Mouse (Mus musculus) c-Kit-positive CD71-negative TER-119-negative erythroid progenitor cells, embryonic 14.5 days (primary cell): ENCODE results near the gene Hnrnpl.
A peak's percentile ranks its signal among the peaks of the same experiment; 100 is the strongest.

Experiments used
- DNase-seq: peaks from one replicate; pipeline ENCODE4 v3.0.0-alpha.2; 2013; ENCODE audit warnings: low read depth

The Hnrnpl gene

DNA sequence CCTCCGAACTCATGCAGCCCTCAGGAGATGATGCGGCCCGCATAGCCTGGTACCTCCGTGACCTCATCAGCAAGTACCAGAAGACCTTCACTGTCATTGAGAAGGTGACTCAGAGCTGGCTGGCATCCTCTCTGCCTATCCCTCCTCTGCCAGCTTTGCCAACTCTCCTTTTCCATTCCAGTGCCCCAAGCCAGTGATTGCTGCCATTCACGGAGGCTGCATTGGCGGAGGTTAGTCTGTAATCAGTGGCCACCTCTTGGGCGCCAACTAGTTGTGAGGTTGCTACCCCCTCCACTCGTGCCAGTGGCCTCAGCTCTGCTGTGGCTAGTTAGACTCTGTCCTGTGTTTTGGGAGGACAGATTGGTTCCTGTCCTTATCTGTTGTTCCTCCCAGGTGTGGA lies 21.5 kb downstream of the Hnrnpl start:
- no peak for DNase-seq

DNA sequence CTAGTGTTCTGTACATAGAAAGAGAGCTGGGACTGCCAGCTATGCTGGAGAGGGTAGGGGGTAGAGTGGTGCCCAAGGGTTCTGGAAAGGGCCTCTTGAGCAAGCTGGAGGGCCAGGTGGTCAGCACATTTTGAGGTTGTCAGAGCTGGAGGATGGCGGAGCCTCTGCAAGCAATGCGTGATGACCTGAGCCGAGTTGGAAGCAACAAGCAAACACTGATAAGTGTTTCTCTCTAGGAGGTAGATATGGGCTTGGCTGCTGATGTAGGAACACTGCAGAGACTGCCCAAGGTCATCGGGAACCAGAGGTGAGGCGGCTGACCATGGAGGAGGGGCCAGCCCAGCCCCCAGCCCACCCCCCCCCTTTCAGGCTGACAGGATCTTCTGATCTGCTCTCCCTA lies 22.6 kb downstream of the Hnrnpl start:
- DNase-seq = no peak

DNA sequence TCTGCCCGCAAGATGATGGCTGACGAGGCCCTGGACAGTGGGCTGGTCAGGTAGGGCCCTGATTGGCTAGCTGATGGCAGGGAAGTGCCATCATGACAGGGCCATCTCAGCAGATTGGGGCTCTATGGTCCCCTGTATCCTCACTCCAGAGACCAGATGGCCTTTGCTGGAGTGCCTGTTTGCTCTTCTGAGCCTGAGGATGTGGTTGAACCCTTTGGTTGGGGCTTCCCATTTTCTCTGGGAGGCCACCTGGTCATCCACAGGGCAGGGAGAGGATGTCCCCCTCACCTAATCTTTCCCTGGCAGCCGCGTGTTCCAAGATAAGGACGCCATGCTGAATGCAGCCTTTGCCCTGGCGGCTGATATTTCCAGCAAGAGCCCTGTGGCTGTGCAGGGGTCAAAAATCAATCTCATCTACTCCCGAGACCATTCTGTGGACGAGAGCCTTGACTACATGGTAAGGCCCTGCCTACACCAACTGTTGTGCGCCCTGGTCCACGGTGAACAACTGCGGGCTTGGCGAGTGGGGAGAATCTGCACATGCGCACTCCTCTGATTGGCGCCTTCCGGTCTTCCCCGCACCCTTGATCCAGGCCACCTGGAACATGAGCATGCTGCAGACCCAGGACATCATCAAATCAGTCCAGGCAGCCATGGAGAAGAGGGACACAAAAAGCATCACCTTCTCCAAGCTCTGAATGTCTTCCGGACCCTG lies 23.2 kb downstream of the Hnrnpl start:
- no peak for DNase-seq

DNA sequence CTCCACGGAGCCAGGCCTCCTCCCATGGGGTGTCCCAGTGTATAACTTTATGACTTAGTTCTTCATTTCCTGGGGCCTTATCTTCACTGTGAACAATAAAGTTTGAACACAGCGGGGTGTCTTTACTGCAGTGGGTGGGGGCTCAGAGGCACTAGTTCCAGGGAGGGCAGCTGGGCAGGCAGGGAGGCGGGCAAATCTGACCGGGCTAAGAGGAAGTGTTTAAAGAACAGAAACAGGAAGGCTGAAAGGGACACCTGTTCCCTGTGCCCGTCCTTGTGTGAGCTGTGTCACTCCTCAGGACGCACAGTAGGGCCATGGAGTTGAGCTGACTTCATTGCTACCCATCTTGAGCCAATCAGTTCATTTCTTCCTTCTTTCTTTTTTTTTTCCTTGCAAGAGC lies 23.8 kb downstream of the Hnrnpl start:
- DNase-seq = no peak

DNA sequence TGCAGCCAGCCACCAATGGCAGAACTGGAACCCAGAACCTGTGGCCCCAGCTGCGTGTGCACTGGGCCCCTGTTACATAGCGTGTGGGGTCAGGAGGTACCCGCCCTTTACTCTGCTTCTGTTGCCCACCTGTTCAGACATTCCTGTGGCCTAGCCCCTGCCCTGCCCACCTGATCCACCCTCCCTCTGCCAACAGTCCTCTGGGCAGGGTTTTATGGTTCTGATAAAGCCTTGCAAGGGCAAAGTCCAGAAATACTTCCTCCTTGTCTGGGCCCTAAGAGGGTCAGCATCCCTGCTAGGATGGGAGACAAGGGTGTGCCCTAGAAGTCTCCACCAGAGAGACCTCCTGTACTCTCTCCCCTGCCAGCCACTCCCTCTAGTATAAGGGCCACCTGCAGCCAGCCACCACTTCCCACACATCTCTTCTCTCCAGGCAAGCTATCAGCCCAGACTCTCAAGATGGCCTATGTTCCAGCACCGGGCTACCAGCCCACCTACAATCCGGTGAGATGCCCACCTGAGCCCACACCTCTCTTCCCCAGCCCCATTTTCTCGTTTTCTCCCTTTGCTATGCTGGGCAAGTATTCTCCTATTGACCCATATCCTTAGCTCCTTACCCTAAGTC lies 25.5 kb downstream of the Hnrnpl start, which contains the start of gene Lgals4:
Gene Lgals4 (plus strand): TSS at position 132 of the 625 bp plus-strand sequence.
- no peak for DNase-seq

DNA sequence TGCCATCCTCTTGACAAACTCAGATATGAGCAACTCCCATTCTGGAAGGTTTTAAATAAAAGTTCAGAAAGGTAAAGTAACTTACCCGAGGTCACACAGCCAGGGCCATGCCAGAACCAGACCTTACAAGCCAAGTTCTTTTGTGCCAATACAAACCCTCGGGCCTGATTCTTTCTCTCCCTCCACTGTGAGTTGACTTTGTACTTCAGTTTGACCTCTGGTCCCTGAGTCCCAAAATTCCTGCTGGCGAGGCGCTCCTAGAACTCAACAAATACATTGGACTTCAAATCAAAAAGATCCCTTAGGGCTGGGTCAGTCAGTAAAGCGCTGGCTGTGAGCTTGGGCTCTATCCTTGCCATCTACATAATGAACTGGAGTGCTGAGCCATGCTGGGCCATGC lies 28.6 kb downstream of the Hnrnpl start:
- no peak for DNase-seq

DNA sequence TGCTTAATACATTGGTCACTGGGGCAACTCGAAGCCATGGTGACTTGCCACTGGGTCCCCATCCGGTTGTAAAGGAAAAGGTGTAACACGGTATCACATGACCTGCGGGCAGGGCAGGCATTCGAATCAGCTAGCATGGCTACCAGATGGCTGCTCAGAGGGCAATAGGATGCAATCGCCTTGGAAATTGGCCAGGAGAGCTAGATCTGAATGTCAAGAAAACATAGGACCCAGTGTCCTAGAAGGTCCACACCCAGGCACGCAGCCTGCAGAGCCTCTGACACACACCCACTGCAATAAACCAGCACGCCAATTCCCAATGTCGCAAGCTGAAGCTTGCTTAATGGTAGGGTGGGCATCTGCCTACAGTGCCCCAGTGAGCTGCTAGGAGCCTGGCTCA lies 30.0 kb downstream of the Hnrnpl start:
- no peak for DNase-seq

DNA sequence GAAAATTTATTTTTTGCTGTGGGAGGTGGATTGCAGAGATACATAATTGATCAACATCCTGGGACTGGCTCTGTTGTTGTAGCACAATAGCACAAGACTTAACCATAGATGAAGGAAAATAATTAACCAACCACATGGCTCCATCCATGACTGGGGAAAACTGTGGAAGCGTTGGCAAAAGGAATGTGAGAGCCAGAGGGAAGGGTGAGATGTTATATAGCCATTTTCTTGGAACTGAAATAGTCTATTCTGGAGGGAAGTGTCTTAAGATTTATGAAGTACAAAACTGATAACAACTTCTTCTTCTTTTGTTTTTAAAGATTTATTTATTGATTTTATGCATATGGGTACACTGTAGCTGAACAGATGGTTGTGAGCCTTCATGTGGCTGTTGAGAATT lies 38.9 kb downstream of the Hnrnpl start:
- no peak for DNase-seq

DNA sequence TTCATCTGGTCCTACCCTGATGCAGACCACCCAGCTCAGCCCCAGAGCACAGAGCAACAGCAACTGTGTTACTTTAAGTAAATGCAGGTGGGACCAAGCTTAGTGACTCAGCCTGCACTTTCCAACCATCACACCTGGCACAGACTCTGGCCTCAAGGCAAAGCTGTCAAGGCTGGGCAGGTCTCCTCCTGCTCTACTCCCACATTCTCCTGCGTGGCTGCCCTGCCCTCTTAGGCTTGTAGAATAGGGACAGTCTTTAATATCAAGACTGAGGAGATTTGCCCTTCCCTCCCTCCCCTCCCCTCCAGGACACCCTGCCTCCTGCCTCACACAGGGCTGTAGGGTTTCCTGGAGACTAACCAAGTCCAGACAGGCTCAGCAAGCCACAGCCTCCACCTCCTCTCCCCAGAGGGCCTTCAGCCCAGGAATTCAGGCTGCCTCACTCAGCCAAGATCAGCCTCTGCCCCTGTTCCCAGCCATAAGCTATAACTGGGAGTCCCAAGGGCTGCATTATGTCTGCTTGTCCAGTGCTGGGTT lies 41.4 kb downstream of the Hnrnpl start:
- DNase-seq = no peak

DNA sequence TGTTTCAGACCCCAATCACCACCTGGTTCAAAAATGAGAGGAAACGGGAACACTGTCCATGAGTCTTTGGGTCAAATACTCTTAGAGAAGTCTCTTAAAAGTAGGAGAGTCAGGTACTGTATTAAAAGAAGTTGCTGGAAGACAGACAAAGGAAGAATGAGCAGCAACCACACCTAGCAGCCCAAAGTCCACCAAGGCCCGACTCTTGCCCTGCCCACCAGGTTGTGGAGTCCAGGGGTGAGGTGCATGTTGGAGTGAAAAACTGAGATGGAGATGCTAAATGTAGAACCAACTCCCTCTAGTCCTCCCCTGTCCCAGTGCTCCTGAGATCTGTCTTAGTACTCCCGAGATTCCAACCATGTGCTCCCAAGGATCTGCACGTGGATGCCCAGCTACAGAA lies 42.3 kb downstream of the Hnrnpl start:
- no peak for DNase-seq

DNA sequence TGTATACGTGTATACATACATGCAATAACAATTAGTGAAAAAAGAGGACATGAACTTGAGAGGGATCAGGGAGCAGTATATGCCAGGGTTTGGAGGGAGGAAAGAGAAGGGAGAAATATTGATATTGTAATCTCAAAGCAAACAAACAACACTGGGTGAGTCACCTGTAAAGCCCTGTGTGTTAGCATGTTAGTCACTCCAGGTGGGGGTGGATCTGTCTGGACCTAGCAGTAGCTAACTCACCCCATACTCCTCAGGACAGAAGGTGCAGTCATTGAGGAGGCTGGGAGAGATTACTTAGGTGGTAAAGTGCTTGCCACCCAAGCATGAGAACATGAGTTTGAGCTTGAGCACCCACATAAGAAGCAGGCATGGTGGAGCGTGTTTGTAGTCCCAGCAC lies 51.6 kb downstream of the Hnrnpl start:
- DNase-seq = no peak

DNA sequence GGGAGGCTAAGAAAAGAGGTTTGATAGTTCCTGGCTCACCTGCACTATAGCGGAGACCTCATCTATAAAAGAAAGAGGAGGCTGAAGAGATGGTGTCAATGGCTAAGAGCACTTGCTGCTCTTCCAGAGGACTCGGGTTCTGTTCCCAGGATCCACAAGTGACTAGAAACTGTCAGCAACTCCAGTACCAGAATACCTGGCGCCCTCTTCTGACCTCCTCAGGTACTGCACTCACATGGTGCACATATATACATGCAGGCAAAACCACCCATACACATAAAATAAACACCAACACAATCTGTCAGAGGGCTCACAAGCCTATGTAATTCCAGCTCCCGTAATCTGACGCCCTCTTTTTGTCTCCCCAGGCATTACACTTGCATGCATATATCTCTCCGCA lies 52.6 kb downstream of the Hnrnpl start:
- DNase-seq = no peak

DNA sequence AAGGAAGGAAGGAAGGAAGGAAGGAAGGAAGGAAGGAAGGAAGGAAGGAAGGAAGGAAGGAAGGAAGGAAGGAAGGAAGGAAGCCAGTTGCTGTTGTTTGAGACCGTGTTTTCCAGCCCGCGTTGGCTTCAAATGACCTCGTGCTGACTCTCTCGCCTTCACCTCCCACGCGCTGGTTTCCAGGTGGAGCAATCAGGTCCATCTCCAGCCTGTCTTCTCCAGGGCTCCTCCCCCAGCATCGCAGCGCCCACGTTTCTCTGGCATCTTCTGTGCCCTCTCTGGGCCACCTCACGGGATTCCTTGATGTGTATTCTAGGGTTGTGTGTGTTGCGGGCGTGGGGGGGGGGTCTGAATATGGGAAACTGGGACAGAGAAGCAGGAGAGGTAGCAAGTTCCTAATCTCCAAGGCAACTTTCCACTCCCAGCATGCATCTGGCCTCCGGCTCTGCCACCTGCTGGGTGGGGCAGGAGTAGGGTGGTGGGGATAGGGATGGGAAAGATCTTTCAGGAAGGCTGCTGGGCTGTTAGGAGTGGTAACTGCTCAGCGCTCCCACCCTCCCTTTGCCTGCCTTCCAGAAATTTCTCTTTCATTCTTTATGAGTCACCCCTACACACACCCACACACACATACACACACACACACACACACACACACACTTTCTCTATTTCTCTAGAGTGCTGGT lies 54.6 kb downstream of the Hnrnpl start:
- no peak for DNase-seq

DNA sequence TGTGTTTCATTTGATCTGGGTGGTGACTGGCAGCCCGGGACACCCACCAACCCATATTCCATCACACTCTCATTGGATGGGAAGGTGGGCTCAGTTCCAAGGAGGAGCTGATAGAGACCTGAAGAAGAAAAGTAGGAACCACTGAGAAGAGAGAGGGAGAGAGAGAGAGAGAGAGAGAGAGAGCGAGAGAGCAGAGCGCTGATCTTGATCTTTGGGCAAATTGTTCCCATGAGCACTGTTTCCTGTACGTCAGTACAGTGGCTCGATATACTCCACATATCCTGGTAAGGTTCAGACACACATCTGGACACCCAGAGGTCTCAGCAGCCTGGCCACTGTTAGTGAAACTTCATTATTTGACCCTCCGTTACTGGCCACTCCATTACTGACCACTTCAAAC lies 55.2 kb downstream of the Hnrnpl start, which contains the start of gene Lgals7:
Gene Lgals7 (plus strand): TSS at position 314 of the 400 bp plus-strand sequence.
- no peak for DNase-seq

DNA sequence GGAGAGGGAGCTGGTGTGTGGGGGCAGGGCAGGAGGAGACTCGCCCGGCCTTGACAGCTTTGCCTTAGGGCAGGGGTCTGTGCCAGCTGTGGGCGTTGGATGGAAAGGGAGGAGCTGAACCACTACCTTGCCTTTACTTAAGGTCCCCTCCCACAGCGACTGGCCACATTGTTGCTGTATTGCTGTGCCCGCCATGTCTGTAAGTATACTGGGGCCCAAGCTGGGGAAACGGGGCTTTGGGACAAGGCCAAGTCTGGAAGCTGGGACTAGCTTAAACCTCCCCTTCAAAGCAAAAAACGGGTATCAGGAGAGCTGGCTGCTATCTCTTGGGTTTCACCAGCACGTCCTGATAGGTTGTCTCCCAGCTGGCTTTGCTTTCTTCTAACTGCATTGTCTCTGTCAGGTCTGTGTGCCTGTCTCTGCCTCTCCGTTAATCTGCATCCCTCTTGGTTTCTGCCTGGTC lies 56.0 kb downstream of the Hnrnpl start:
- no peak for DNase-seq

DNA sequence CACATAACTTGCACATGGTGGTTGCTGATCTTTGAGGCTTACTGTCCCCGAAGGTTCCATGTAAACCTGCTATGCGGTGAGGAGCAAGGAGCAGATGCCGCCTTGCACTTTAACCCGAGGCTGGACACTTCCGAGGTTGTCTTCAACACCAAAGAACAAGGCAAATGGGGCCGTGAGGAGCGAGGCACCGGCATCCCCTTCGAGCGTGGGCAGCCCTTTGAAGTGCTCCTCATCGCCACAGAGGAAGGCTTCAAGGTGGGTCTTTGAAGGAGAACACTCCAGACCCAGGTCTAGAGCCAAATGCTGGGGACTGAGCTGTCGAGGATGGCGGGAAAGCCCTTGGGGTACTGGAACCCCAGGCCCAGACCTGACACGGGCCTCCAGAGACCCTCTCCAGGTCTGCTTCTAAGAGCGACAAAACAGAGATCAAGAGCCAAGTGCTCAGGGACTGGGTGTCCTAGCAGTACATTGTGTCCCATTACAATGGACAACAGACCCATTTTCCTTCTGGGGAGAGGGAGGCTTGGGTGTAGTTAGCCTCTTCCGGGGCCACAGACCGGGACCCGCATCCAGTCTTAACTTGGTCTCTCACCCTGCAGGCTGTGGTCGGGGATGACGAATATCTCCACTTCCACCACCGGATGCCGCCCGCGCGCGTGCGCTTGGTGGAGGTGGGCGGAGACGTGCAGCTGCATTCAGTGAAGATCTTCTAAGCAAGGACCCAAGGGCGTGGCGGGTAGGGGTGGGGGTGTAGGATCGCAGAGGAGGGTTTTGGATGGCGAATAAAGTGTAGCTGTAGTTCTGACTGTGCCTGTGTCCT lies 57.4 kb downstream of the Hnrnpl start:
- DNase-seq = peak; percentile 90

DNA sequence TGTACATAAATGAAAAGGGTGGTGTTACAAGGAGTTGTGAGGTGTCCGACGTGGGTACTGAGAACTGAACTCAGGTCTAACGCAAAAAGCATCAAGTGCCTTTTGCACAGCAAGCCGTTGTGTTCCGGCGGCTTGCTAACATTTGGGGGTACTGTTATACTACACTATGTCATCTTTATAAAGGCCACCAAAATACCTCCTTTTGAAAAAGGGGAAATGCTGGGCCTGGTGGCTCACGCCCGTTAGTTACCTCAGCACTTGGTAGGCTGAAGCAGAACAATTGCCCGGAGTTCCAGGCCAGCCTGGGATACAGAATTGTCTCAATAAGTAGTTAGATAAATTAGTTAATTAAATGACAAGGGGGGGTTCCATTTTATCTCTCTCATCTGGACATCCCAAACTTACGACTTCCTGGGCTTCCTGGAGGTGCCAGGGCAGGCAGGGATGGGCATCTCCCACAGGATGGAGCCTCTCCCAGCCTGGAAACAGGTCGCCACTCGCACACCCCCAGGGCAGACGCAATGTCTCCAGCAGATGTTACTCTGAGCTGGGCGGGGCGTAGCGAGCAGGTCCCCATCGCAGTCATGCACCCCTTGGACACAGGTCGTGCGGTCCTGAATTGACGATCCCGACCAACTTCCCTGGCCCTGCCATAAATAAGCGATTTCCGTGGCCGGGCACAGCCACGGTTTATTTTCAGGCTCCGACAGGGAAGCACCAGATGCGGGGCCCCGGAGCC lies 58.6 kb downstream of the Hnrnpl start:
- no peak for DNase-seq

DNA sequence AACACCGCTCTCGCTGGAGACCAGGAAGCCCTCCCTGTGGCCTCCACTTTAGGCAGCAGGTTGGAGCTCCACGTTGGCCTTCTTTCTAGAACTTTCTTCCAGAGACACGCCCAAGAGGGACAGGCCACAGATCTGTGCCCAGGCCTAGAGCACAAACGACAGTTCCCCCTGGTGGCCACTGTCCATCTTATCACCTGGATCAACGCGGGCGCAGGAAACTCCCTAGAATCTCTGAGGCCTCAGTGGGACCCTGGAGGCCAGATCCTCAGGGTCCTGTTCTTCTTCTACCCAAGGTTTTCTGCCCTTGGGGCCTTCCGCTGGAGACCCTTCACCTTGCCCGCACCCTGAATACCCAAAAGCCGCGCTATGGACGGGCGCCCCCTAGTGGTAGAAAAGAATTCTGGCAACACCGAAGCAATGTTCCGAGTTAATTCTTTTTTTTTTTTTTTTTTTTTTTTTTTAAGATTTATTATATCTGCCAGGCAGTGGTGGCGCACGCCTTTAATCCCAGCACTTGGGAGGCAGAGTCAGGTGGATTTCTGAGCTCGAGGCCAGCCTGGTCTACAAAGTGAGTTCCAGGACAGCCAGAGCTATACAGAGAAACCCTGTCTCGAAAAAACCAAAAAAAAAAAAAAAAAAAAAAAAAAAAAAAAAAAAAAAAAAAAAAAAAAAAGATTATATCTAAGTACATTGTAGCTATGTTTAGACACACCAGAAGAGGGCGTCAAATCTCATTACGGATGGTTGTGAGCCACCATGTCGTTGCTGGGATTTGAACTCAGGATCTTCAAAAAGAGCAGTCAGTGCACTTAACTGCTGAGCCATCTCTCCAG lies 59.4 kb downstream of the Hnrnpl start:
- DNase-seq = peak; percentile 74

DNA sequence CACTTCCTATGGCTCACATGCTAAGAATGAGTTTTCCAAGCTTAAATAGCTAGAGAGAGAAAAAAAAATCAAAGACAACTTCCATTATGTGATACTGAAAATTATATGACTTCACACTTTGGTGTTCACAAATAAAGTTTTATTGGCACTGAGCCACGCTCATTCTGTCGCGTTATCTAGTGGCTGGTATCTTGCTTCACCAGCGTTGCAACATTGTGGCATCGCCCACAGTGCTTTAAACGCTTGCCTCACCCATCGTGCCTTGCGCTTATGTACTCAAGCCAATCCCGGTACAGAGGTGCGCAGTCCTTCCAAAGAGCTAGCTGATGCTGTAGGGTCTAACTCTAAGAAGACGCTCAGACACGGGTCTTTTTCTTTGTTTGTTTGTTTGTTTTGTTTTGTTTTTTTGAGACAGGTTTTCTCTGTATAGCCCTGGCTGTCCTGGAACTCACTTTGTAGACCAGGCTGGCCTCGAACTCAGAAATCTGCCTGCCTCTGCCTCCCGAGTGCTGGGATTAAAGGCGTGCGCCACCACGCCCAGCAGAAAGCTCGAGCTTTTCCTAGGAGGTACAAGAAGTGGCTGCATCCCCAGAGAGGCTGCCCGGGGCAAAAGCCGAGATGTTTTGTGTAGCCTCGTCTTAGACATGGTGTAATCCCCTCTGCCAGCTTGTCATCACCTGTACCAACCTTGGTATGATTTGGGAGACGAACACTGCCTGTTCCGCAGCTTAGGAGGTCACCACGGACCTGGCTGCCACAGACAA lies 62.7 kb downstream of the Hnrnpl start:
- DNase-seq = no peak
